In the genomic region with DNA sequence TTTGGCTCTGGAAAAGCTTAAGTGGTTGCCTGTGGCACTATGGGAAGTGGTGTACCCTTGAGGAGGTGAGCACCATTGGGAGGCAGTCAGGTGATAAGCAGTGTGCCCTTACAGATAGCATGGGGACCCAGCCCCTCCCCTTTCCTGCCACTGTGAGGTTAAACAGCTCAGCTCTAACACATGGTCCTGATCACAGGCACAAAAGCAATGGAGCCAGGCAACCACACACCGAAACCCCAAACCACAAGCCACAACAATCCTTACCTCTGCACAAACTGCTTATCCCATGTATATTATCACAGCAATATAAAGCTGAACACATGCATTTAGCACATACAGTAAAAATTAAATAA, we compare ENCODE assay signal across 10 mouse cellular contexts.
DNase-seq lines count a peak whose midpoint lies in the region; ATAC-seq and TF ChIP-seq lines count a peak whose summit lies in the region.
"Had no signal": no experiment of that assay in that cellular context is flagged by ENCODE, and none has a peak within 500 bp of the region (broad histone marks: within the 10 kb centered on the region; RNA-seq: fewer than 3 reads in every experiment).

No protein-coding gene starts in this region.

- ATAC-seq in kidney, embryonic 15.5 days (replicated peaks; ENCODE audit: low FRiP score), result peak; percentile 91
- ATAC-seq in Patski, result peak; percentile 89
- ATAC-seq in intestine, embryonic 15.5 days, result peak; percentile 96
- peak; percentile 96 for ATAC-seq in stomach, embryonic 14.5 days (ENCODE audit: insufficient number of reproducible peaks, insufficient read depth, low FRiP score, low read depth)

- H3K27me3 ChIP-seq in kidney, embryonic 15.5 days, result no peaks in the 10 kb centered on the region
- no peaks in the 10 kb centered on the region for H3K27me3 ChIP-seq in Patski
- H3K27me3 ChIP-seq in intestine, embryonic 15.5 days (replicated peaks), result no peaks in the 10 kb centered on the region
- H3K27me3 ChIP-seq in stomach, embryonic 14.5 days (ENCODE audit: control insufficient read depth, insufficient read depth, low read length), result no peaks in the 10 kb centered on the region
- H3K27me3 ChIP-seq: neural tube, embryonic 12.5 days had no signal

- H3K4me1 ChIP-seq in kidney, embryonic 15.5 days, result 0 out of 2 replicates have a peak, but pooled peaks cover 5% of the 10 kb centered on the region
- H3K4me1 ChIP-seq in intestine, embryonic 15.5 days (replicated peaks), result peaks cover 3% of the 10 kb centered on the region; the same call in 1 of the 2 replicates
- H3K4me1 ChIP-seq in stomach, embryonic 14.5 days (ENCODE audit: control insufficient read depth, insufficient read depth, low read length), result peaks cover 6% of the 10 kb centered on the region; the same call in 1 of the 2 replicates
- H3K4me1 ChIP-seq: neural tube, embryonic 12.5 days had no signal

- CTCF ChIA-PET in Patski (lab: Charles Lee), result interaction anchor here (0.7 to 4.4 kb wide), 16 partner anchors 9 to 195 kb away, joined by 3 to 29 read pairs (median 5); no protein-coding TSS in a partner anchor

- 62% methylated on average over 1 of the region's 1 CpGs for WGBS in kidney, embryonic 15.5 days
- 74% methylated on average over 1 of the region's 1 CpGs for WGBS in intestine, embryonic 15.5 days
- WGBS in stomach, embryonic 14.5 days, result 65% methylated on average over 1 of the region's 1 CpGs

- H3K36me3 ChIP-seq in kidney, embryonic 15.5 days, result peaks cover 16% of the 10 kb centered on the region
- H3K36me3 ChIP-seq in intestine, embryonic 15.5 days, result 0 out of 2 replicates have a peak, but pooled peaks cover 3% of the 10 kb centered on the region
- no peaks in the 10 kb centered on the region for H3K36me3 ChIP-seq in stomach, embryonic 14.5 days (ENCODE audit: control insufficient read depth, insufficient read depth, low read length)
- H3K36me3 ChIP-seq: neural tube, embryonic 12.5 days had no signal

- no peak overlapping the region for H3K27ac ChIP-seq in kidney, embryonic 15.5 days
- H3K27ac ChIP-seq in intestine, embryonic 15.5 days, result no peak overlapping the region
- H3K27ac ChIP-seq in stomach, embryonic 14.5 days (ENCODE audit: low read length), result no peak overlapping the region
- H3K27ac ChIP-seq: neural tube, embryonic 12.5 days had no signal

- in situ Hi-C loops in Patski (cut with MboI; ENCODE audit: low pct_unique_long_range_greater_than_20kb), result no loop called here

- no peak for TF ChIP-seq CTCF in Patski (IDR thresholded peaks at IDR 0.05)

- no peak overlapping the region for H3K4me2 ChIP-seq in kidney, embryonic 15.5 days
- no peak overlapping the region for H3K4me2 ChIP-seq in intestine, embryonic 15.5 days (replicated peaks)
- no peak overlapping the region for H3K4me2 ChIP-seq in stomach, embryonic 14.5 days (replicated peaks; ENCODE audit: low read depth, low read length)
- H3K4me2 ChIP-seq: neural tube, embryonic 12.5 days had no signal

- no peak overlapping the region for H3K4me3 ChIP-seq in kidney, embryonic 15.5 days (replicated peaks)
- no peak overlapping the region for H3K4me3 ChIP-seq in intestine, embryonic 15.5 days (replicated peaks)
- no peak overlapping the region for H3K4me3 ChIP-seq in stomach, embryonic 14.5 days (ENCODE audit: low read depth, low read length)
- H3K4me3 ChIP-seq: neural tube, embryonic 12.5 days had no signal

- no peak for DNase-seq in kidney, postnatal 25 days
- peak; percentile 83 for DNase-seq in Patski (ENCODE audit: low read depth, low spot score)
- no peak for DNase-seq in Muller cell, postnatal 12 days (ENCODE audit: inconsistent ontology term)
- DNase-seq in testis, postnatal 14 days (ENCODE audit: low spot score), result no peak
- no peak for DNase-seq in right cerebral cortex, postnatal 25 days
- DNase-seq: heart, adult 18-20 months had no signal

- H3K9ac ChIP-seq in kidney, embryonic 15.5 days, result no peak overlapping the region
- H3K9ac ChIP-seq in intestine, embryonic 15.5 days, result no peak overlapping the region
- no peak overlapping the region for H3K9ac ChIP-seq in stomach, embryonic 14.5 days (replicated peaks; ENCODE audit: low read depth, low read length)
- H3K9ac ChIP-seq: neural tube, embryonic 12.5 days had no signal

- H3K9me3 ChIP-seq in kidney, embryonic 15.5 days (replicated peaks), result no peaks in the 10 kb centered on the region
- no peaks in the 10 kb centered on the region for H3K9me3 ChIP-seq in intestine, embryonic 15.5 days
- no peaks in the 10 kb centered on the region for H3K9me3 ChIP-seq in stomach, embryonic 14.5 days (ENCODE audit: control insufficient read depth, low read depth, low read length)
- H3K9me3 ChIP-seq: neural tube, embryonic 12.5 days had no signal

- POLR2A ChIA-PET in Patski (lab: Charles Lee), result interaction anchor here (1.1 to 1.6 kb wide), 2 partner anchors 32 to 41 kb away, joined by 3 read pairs; no protein-coding TSS in a partner anchor
